Mouse (Mus musculus) duodenum, adult 2 months (tissue): ENCODE data around the gene Irf2bpl. TPM values are rescaled to one million over a fixed set of nuclear protein-coding genes. Genes with fewer than 3 reads are reported as not detected.

Source experiments
- polyA plus RNA-seq: library from polyadenylated mRNA; depleted of rRNA; stranded (reverse); fragments of >200 nt; gene quantifications from 2 replicates; pipeline ENCODE4 v1.2.3, GENCODE M21; 2012; ENCODE audit warnings: low replicate concordance; rRNA removed

Irf2bpl gene
- 20.6 and 25.6 TPM in 2 replicates for polyA plus RNA-seq

DNA sequence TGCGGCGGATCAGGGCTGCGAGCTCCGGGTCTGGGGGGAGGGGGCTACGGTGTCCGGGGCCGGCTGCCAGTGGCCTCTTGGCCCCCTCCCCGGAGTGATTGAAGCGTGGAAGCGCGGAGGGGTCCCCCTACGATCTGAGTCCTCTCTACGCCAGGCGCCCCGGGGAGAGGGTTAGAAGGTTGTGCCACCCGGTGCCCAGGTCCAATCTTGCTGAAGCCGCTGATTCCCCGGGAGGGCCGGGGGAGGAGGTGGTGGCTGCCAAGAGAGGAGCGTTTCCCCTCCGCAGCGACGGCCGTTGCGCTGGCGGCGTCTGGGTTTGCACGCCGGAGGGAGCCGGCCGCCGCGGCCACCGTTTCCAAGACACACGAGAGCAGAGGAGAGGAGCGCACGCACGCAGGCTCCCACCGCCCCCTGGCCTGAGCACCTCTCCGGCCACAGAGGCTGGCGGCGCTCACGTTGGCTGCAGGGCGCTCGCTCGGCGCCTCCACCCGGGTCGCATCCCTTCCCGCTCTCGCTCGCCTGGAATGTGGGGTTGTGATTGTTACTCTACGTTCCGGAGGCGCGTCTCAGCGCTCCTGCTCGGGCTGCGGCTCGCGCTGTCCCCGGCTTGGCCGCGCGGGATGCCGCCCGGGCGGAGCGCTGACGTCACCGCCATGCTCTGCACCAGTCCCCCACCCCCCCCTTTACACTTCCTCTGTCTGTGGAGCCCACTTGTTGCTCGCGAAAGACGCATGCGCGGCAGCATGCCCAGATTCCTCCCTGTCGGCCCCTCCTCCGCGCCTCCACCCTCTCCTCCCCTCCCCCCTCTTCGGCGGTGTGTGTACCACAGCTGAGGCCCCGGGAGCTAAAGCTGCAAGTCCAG is at the start of gene Irf2bpl:
Gene Irf2bpl (minus strand): TSS at position 602 of the 862 bp plus-strand sequence.

Other genes with a start within 250 kb of the Irf2bpl start
- 1.4 and 2.2 TPM in 2 replicates for gene Vash1, start 206.1 kb downstream of the Irf2bpl start, polyA plus RNA-seq
- 1.8 and 2.4 TPM in 2 replicates for gene Angel1, start 158.3 kb downstream of the Irf2bpl start, polyA plus RNA-seq
- not detected in 2 replicates for gene Lrrc74a, start 150.4 kb downstream of the Irf2bpl start, polyA plus RNA-seq
- gene Cipc, start 62.2 kb upstream of the Irf2bpl start, polyA plus RNA-seq = 14.6 and 21.0 TPM in 2 replicates
- gene Zdhhc22, start 105.6 kb upstream of the Irf2bpl start, polyA plus RNA-seq = not detected in 2 replicates
- 0.09 and 0.28 TPM in 2 replicates for gene Tmem63c, start 136.5 kb upstream of the Irf2bpl start, polyA plus RNA-seq
- gene Ngb, start 217.7 kb upstream of the Irf2bpl start, polyA plus RNA-seq = 3.3 and 3.7 TPM in 2 replicates